ENCODE assay signal across 8 mouse cellular contexts in the genomic region with DNA sequence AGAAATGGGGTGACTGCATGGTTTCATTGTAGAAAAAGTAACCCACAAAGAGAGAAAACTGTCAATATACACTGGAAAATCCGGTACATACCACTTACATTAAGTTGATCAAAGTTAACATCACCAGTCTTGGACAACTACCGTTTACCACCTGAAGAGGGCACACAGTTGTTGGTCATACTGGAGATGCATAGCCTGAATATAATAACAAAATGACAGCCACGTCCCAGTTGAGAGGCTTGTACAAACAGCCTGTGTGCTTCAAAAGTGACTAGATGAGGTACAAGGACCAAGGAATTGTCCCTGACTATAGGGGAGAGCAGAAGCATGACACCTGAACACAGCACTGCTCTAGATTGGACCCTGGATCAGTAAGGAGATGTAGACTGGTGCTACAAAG. TPM values are rescaled to one million over a fixed set of nuclear protein-coding genes. Genes with fewer than 3 reads are reported as not detected.
A peak's percentile ranks its signal among the peaks of the same experiment; 100 is the strongest.
DNase-seq lines count a peak whose midpoint lies in the region; ATAC-seq lines count a peak whose summit lies in the region.

No protein-coding gene starts in this region.

- no peak overlapping the region for H3K4me2 ChIP-seq in heart, embryonic 11.5 days

- H3K4me3 ChIP-seq in heart, embryonic 11.5 days (ENCODE audit: low read depth, low read length), result no peak overlapping the region

- peak; percentile 38 to 55 for DNase-seq in heart, adult 18-20 months
- DNase-seq in CD8-positive naive resting alpha-beta T cell, adult 2 months (ENCODE audit: low read depth in 2 of 2, low spot score in 2 of 2), result peak; percentile 54 to 69
- DNase-seq in c-Kit-positive CD71-positive TER-119-positive erythroid progenitor cells, embryonic 14.5 days (ENCODE audit: low spot score), result peak; percentile 70
- peak; percentile 55 for DNase-seq in kidney, adult 9 months
- no peak for DNase-seq in right cerebral cortex, postnatal 36 days (ENCODE audit: low spot score in 2 of 2)
- no peak for DNase-seq in frontal cortex, postnatal 10 days (ENCODE audit: low spot score in 2 of 2)

- peaks cover 4% of the 10 kb centered on the region; the same call in 1 of the 2 replicates for H3K4me1 ChIP-seq in heart, embryonic 11.5 days (ENCODE audit: control insufficient read depth, insufficient read depth, low read length)

- 58% methylated on average over 3 of the region's 3 CpGs for WGBS in heart, embryonic 11.5 days (ENCODE audit: insufficient replicate concordance)

- H3K9ac ChIP-seq in heart, embryonic 11.5 days (ENCODE audit: low read depth, low read length), result no peak overlapping the region

- H3K36me3 ChIP-seq in heart, embryonic 11.5 days (ENCODE audit: control insufficient read depth, insufficient read depth, low read length), result no peaks in the 10 kb centered on the region

- H3K27me3 ChIP-seq in heart, embryonic 11.5 days (ENCODE audit: control insufficient read depth, insufficient read depth, low read length), result no peaks in the 10 kb centered on the region

- no peaks in the 10 kb centered on the region for H3K9me3 ChIP-seq in heart, embryonic 11.5 days (replicated peaks; ENCODE audit: control insufficient read depth, low read length)

- ATAC-seq in heart, embryonic 11.5 days (replicated peaks; ENCODE audit: insufficient number of reproducible peaks, low FRiP score, low TSS enrichment), result no peak
- ATAC-seq in megakaryocyte progenitor cell, adult 5-6 weeks (replicated peaks; ENCODE audit: poor library complexity), result peak; percentile 71

- H3K27ac ChIP-seq in heart, embryonic 11.5 days (ENCODE audit: low read depth, low read length), result no peak overlapping the region

RNA-seq across cellular contexts. Expression of gene Cd47, which starts 34.0 kb away (rescaled TPM):
- total RNA-seq in heart, adult 18-20 months (2021), result 10 to 100 TPM; 79.4 to 84.7 TPM
- 55.3 and 58.5 TPM in 2 replicates for polyA plus RNA-seq in heart, embryonic 11.5 days (2014; fragmentation: Nextera tagmentation; extraction: Ambion mirVana)
- 435 and 460 TPM in 2 replicates for total RNA-seq in megakaryocyte progenitor cell, adult 5-6 weeks (2015)
- 188 and 213 TPM in 2 replicates for total RNA-seq in megakaryocyte progenitor cell, adult 5-6 weeks (2017)

Comparison
In these comparisons a context has a peak if more than half of its experiments do, and no peak if none do; other contexts are left out.
1. DNase-seq: peak in heart, adult 18-20 months (2 of 2), CD8-positive naive resting alpha-beta T cell, adult 2 months (2 of 2), c-Kit-positive CD71-positive TER-119-positive erythroid progenitor cells, embryonic 14.5 days (single experiment) and kidney, adult 9 months (single experiment); none in right cerebral cortex, postnatal 36 days (0 of 2) and frontal cortex, postnatal 10 days (0 of 2).